Mouse (Mus musculus) erythroblast, embryonic 14.5 days (primary cell): ENCODE measurements around the gene Noc4l.

ENCODE experiments used
- GATA1 ChIP-seq: IDR thresholded peaks from 2 replicates; pipeline ENCODE4 v1.6.1; 2012; ENCODE audit warnings: low read length, inconsistent platforms, mixed read lengths
- TAL1 ChIP-seq: IDR thresholded peaks from 3 replicates; pipeline ENCODE4 v1.6.1; 2012; ENCODE audit warnings: low read length, inconsistent platforms, mixed read lengths

GRCm38 (mm10) chr5:110605531-110606221 is 47.5 kb downstream of the Noc4l start:
- no peak for TF ChIP-seq GATA1
- no peak for TF ChIP-seq TAL1
